Mouse (Mus musculus) brown adipose tissue, adult 24 weeks (tissue): ENCODE measurements around the gene Olfr494. TPM values are rescaled to one million over a fixed set of nuclear protein-coding genes. Genes with fewer than 3 reads are reported as not detected.

Experiments used
- H3K27ac ChIP-seq: fragments of 200-500 bp; replicated peaks from 2 replicates; pipeline ENCODE4 v1.5.1; 2012; ENCODE audit warnings: low read depth, mild to moderate bottlenecking, low read length
- H3K4me1 ChIP-seq: fragments of 200-500 bp; 2 replicates; pipeline ENCODE4 v1.6.1; 2012; ENCODE audit warnings: low read length, mixed read lengths; ENCODE audit not compliant: control insufficient read depth, insufficient read depth, insufficient read length
- H3K4me3 ChIP-seq: fragments of 200-500 bp; 2 replicates; pipeline ENCODE4 v1.5.1; 2012; ENCODE audit warnings: low read depth, mild to moderate bottlenecking, low read length, moderate library complexity; ENCODE audit not compliant: insufficient read depth
- polyA plus RNA-seq: library from polyadenylated mRNA; stranded (reverse); fragments of >200 nt; gene quantifications from 2 replicates; pipeline ENCODE4 v1.2.4, GENCODE M21; 2012; ENCODE audit not compliant: missing spikeins, insufficient read depth, insufficient read length

Olfr494 gene
- not detected in 2 replicates for polyA plus RNA-seq

GRCm38 (mm10) chr7:108365035-108365434, at the start of gene Olfr494:
TSS of gene Olfr494 (plus strand) at chr7:108365335.
- no peak within 1 kb of the TSS for H3K4me3 ChIP-seq
- no peaks in the 10 kb centered on the region for H3K4me1 ChIP-seq
- no peak within 1 kb of the TSS for H3K27ac ChIP-seq

GRCm38 (mm10) chr7:108323574-108323973, 41.6 kb upstream of the Olfr494 start, which contains the start of gene Olfr492:
TSS of gene Olfr492 (minus strand) at chr7:108323674.
- H3K4me3 ChIP-seq, result no peak within 1 kb of the TSS
- H3K4me1 ChIP-seq, result no peaks in the 10 kb centered on the region
- H3K27ac ChIP-seq, result no peak within 1 kb of the TSS

GRCm38 (mm10) chr7:108346879-108347278, 18.3 kb upstream of the Olfr494 start, which contains the start of gene Olfr493:
TSS of gene Olfr493 (minus strand) at chr7:108346979.
- H3K27ac ChIP-seq, result no peak within 1 kb of the TSS
- no peaks in the 10 kb centered on the region for H3K4me1 ChIP-seq
- no peak within 1 kb of the TSS for H3K4me3 ChIP-seq

GRCm38 (mm10) chr7:108392867-108393266, 27.7 kb downstream of the Olfr494 start, which contains the start of gene Olfr495:
TSS of gene Olfr495 (plus strand) at chr7:108393167.
- no peak within 1 kb of the TSS for H3K27ac ChIP-seq
- no peaks in the 10 kb centered on the region for H3K4me1 ChIP-seq
- H3K4me3 ChIP-seq, result no peak within 1 kb of the TSS

Other genes starting within 250 kb of the Olfr494 start
- gene Olfr484, start 237.9 kb upstream of the Olfr494 start, polyA plus RNA-seq, result not detected in 2 replicates
- gene Olfr485, start 205.5 kb upstream of the Olfr494 start, polyA plus RNA-seq, result not detected in 2 replicates
- not detected in 2 replicates for gene Olfr486, start 192.6 kb upstream of the Olfr494 start, polyA plus RNA-seq
- not detected in 2 replicates for gene Olfr487, start 150.7 kb upstream of the Olfr494 start, polyA plus RNA-seq
- gene Olfr488, start 107.0 kb upstream of the Olfr494 start, polyA plus RNA-seq, result not detected in 2 replicates
- gene Olfr490, start 76.4 kb upstream of the Olfr494 start, polyA plus RNA-seq, result not detected in 2 replicates
- gene Olfr491, start 51.9 kb upstream of the Olfr494 start, polyA plus RNA-seq, result not detected in 2 replicates
- not detected in 2 replicates for gene Olfr492, start 41.7 kb upstream of the Olfr494 start, polyA plus RNA-seq
- gene Olfr493, start 18.4 kb upstream of the Olfr494 start, polyA plus RNA-seq, result not detected in 2 replicates
- gene Olfr495, start 27.8 kb downstream of the Olfr494 start, polyA plus RNA-seq, result not detected in 2 replicates
- not detected in 2 replicates for gene Olfr497, start 55.1 kb downstream of the Olfr494 start, polyA plus RNA-seq
- gene Olfr498, start 100.0 kb downstream of the Olfr494 start, polyA plus RNA-seq, result not detected in 2 replicates
- not detected in 2 replicates for gene Olfr502, start 159.7 kb downstream of the Olfr494 start, polyA plus RNA-seq
- not detected in 2 replicates for gene Olfr503, start 179.2 kb downstream of the Olfr494 start, polyA plus RNA-seq
- not detected in 2 replicates for gene Olfr504, start 200.5 kb downstream of the Olfr494 start, polyA plus RNA-seq
- not detected in 2 replicates for gene Olfr506, start 245.5 kb downstream of the Olfr494 start, polyA plus RNA-seq